Mouse (Mus musculus) MEL (cell line): Measurements from ENCODE around the gene Slc4a4. TPM values are rescaled to one million over a fixed set of nuclear protein-coding genes. Genes with fewer than 3 reads are reported as not detected.

Experiments used
- DNase-seq: peaks from one replicate; pipeline ENCODE4 v3.0.0; 2011; ENCODE audit warnings: low read depth, low spot score
- H3K27ac ChIP-seq: 2 replicates; pipeline ENCODE4 v1.5.1; 2012; ENCODE audit warnings: low read depth, mild to moderate bottlenecking, control low read depth, low read length, moderate library complexity; ENCODE audit not compliant: control insufficient read depth
- H3K27me3 ChIP-seq, 2 experiments: fragments of 150-350 bp in 1 of 2; sonication (generic) in 1 of 2; 2 replicates each; pipeline ENCODE4 v1.6.1; 2012; ENCODE audit warnings: low read length in 2 of 2, mild to moderate bottlenecking in 2 of 2, improper control_type of control experiment in 1 of 2, moderate library complexity in 1 of 2; ENCODE audit not compliant: insufficient read depth in 2 of 2, control insufficient read depth in 1 of 2
- H3K36me3 ChIP-seq, 2 experiments: 2 replicates each; pipeline ENCODE4 v1.6.1; 2012 to 2014; ENCODE audit warnings: low read length in 2 of 2, improper control_type of control experiment in 1 of 2, inconsistent platforms in 1 of 2, mild to moderate bottlenecking in 1 of 2; ENCODE audit not compliant: insufficient read depth in 2 of 2, control insufficient read depth in 1 of 2
- H3K4me1 ChIP-seq, 2 experiments: fragments of 150-350 bp in 1 of 2; sonication (generic) in 1 of 2; 2 replicates each; pipeline ENCODE4 v1.6.1; 2012; ENCODE audit warnings: low read length in 2 of 2, improper control_type of control experiment in 1 of 2, mild to moderate bottlenecking in 1 of 2; ENCODE audit not compliant: insufficient read depth in 2 of 2, control insufficient read depth in 1 of 2
- H3K4me3 ChIP-seq, 2 experiments: fragments of 150-350 bp in 1 of 2; sonication (generic) in 1 of 2; 2 replicates each; pipeline ENCODE4 v1.5.1; 2012; ENCODE audit warnings: low read depth in 2 of 2, low read length in 2 of 2, mild to moderate bottlenecking in 2 of 2, moderate library complexity in 2 of 2, control low read depth in 1 of 2, improper control_type of control experiment in 1 of 2; ENCODE audit not compliant: control insufficient read depth in 1 of 2, insufficient read depth in 1 of 2
- H3K79me2 ChIP-seq: 2 replicates; pipeline ENCODE4 v1.6.1; 2012; ENCODE audit warnings: mild to moderate bottlenecking, low read length, moderate library complexity; ENCODE audit not compliant: control insufficient read depth, poor library complexity, insufficient read depth
- H3K9ac ChIP-seq: 2 replicates; pipeline ENCODE4 v1.6.1; 2012; ENCODE audit warnings: low read depth, mild to moderate bottlenecking, control low read depth, low read length, moderate library complexity; ENCODE audit not compliant: control insufficient read depth, poor library complexity, severe bottlenecking
- H3K9me3 ChIP-seq: fragments of 150-350 bp; sonication (generic); replicated peaks from 2 replicates; pipeline ENCODE4 v1.6.1; 2012; ENCODE audit warnings: mild to moderate bottlenecking, low read length, improper control_type of control experiment, moderate library complexity; ENCODE audit not compliant: insufficient read depth
- CHD2 ChIP-seq: IDR thresholded peaks from 2 replicates; pipeline ENCODE4 v1.6.1; 2011; ENCODE audit warnings: low read length, improper control_type of control experiment
- CTCF ChIP-seq, 3 experiments: IDR thresholded peaks in 2 of 3; conservative IDR thresholded peaks in 1 of 3; 2 replicates each; pipeline ENCODE4 v1.5.1; 2011 to 2012; ENCODE audit warnings: low read length in 3 of 3, low read depth in 2 of 3, mild to moderate bottlenecking in 2 of 3, improper control_type of control experiment in 1 of 3, inconsistent platforms in 1 of 3, mixed read lengths in 1 of 3, moderate library complexity in 1 of 3; ENCODE audit not compliant: control insufficient read depth in 1 of 3, insufficient read depth in 1 of 3, poor library complexity in 1 of 3, severe bottlenecking in 1 of 3
- GABPA ChIP-seq: IDR thresholded peaks from 2 replicates; pipeline ENCODE4 v1.6.1; 2012; ENCODE audit warnings: low read depth, mild to moderate bottlenecking, inconsistent platforms, low read length, improper control_type of control experiment, moderate library complexity
- JUND ChIP-seq: IDR thresholded peaks from 2 replicates; pipeline ENCODE4 v1.6.1; 2011; ENCODE audit warnings: low read depth, mild to moderate bottlenecking, improper control_type of control experiment, low read length
- MAZ ChIP-seq: IDR thresholded peaks from 2 replicates; pipeline ENCODE4 v1.6.1; 2012; ENCODE audit warnings: low read depth, mild to moderate bottlenecking, inconsistent platforms, low read length, improper control_type of control experiment
- POLR2A ChIP-seq, 2 experiments: IDR thresholded peaks; 2 replicates each; pipeline ENCODE4 v1.6.1; 2011 to 2012; ENCODE audit warnings: low read length in 2 of 2, mild to moderate bottlenecking in 2 of 2, control low read depth in 1 of 2, improper control_type of control experiment in 1 of 2, low read depth in 1 of 2, moderate library complexity in 1 of 2; ENCODE audit not compliant: control insufficient read depth in 1 of 2, insufficient read depth in 1 of 2, poor library complexity in 1 of 2
- POLR2AphosphoS5 ChIP-seq: IDR thresholded peaks from 2 replicates; pipeline ENCODE4 v1.6.1; 2012; ENCODE audit warnings: low read depth, borderline replicate concordance, mild to moderate bottlenecking, inconsistent platforms, low read length, moderate library complexity, mixed read lengths
- RAD21 ChIP-seq: IDR thresholded peaks from 2 replicates; pipeline ENCODE4 v1.6.1; 2011; ENCODE audit warnings: mild to moderate bottlenecking, low read depth, low read length, improper control_type of control experiment
- TAL1 ChIP-seq: IDR thresholded peaks from 2 replicates; pipeline ENCODE4 v1.6.1; 2012; ENCODE audit warnings: mild to moderate bottlenecking, inconsistent platforms, low read length, moderate library complexity, mixed read lengths
- TBP ChIP-seq: IDR thresholded peaks from 2 replicates; pipeline ENCODE4 v1.8.0; 2011; ENCODE audit warnings: low read depth, low read length, improper control_type of control experiment
- polyA plus RNA-seq, 2 experiments: library from polyadenylated mRNA; stranded (reverse) in 1 of 2; unstranded in 1 of 2; fragments of >175 nt in 1 of 2; fragments of >200 nt in 1 of 2; gene quantifications; 2 replicates each; pipeline versions ENCODE4 v1.2.1 to v1.2.4; 2012; ENCODE audit warnings: low replicate concordance in 2 of 2, low read depth in 1 of 2; ENCODE audit not compliant: insufficient read length in 2 of 2, insufficient read depth in 1 of 2, missing spikeins in 1 of 2
- total RNA-seq: library from RNA; depleted of rRNA; stranded (reverse); fragments of 300-350 nt; gene quantifications from 2 replicates; pipeline ENCODE4 v1.2.3, GENCODE M21; 2012

Slc4a4 gene
- total and polyA plus RNA-seq, 3 experiments: not detected

GRCm38 (mm10) chr5:88968923-88969639, 82.5 kb downstream of the Slc4a4 start:
- Histone ChIP-seq H3K9ac (no peak overlapping the region), H3K4me1 (peaks cover 0 to 3% of the 10 kb centered on the region in 2 experiments; a peak in 2 of 4 replicates), H3K36me3 (peaks cover 0 to 4% of the 10 kb centered on the region in 2 experiments; a peak in 2 of 4 replicates), H3K9me3 (no peaks in the 10 kb centered on the region), H3K79me2 (no peaks in the 10 kb centered on the region), H3K4me3 (no peak overlapping the region), H3K27me3 (no peaks in the 10 kb centered on the region), H3K27ac (no peak overlapping the region)
- no peak for DNase-seq
- TF ChIP-seq GABPA: no peak

GRCm38 (mm10) chr5:88971554-88971953, 84.9 kb downstream of the Slc4a4 start:
- TF ChIP-seq GABPA (no peak), JUND (no peak), CTCF (IDR thresholded peaks at IDR 0.05 in 2 of 3, conservative IDR thresholded peaks at IDR 0.05 in 1 of 3; ENCODE audit: control insufficient read depth in 1 of 3, insufficient read depth in 1 of 3, low read depth in 2 of 3, low read length in 3 of 3, poor library complexity in 1 of 3, severe bottlenecking in 1 of 3) (peak in 1 of 3 experiments; percentile 14; a peak in 1 of 6 replicates), CHD2 (no peak)
- Histone ChIP-seq H3K4me1 (peaks cover 0 to 3% of the 10 kb centered on the region in 2 experiments; a peak in 2 of 4 replicates), H3K4me3 (no peak overlapping the region), H3K79me2 (no peaks in the 10 kb centered on the region), H3K36me3 (peaks cover 0 to 4% of the 10 kb centered on the region in 2 experiments; a peak in 2 of 4 replicates), H3K27ac (no peak overlapping the region), H3K9ac (no peak overlapping the region), H3K9me3 (no peaks in the 10 kb centered on the region), H3K27me3 (no peaks in the 10 kb centered on the region)
- DNase-seq: no peak

GRCm38 (mm10) chr5:88972277-88972676, 85.7 kb downstream of the Slc4a4 start:
- H3K79me2 ChIP-seq: no peaks in the 10 kb centered on the region
- H3K4me1 ChIP-seq: peaks cover 0 to 3% of the 10 kb centered on the region in 2 experiments; a peak in 2 of 4 replicates
- no peak for TF ChIP-seq MAZ
- TF ChIP-seq RAD21: no peak
- no peak for TF ChIP-seq TAL1
- TF ChIP-seq POLR2A (IDR thresholded peaks at IDR 0.05; ENCODE audit: control insufficient read depth in 1 of 2, insufficient read depth in 1 of 2, low read depth in 1 of 2, low read length in 2 of 2, poor library complexity in 1 of 2): no peak
- no peak for TF ChIP-seq TBP
- TF ChIP-seq POLR2AphosphoS5: no peak
- peak; percentile 8 for DNase-seq
- H3K27me3 ChIP-seq: no peaks in the 10 kb centered on the region
- H3K27ac ChIP-seq: no peak overlapping the region
- H3K9me3 ChIP-seq: no peaks in the 10 kb centered on the region
- no peak overlapping the region for H3K9ac ChIP-seq
- peaks cover 0 to 4% of the 10 kb centered on the region in 2 experiments; a peak in 2 of 4 replicates for H3K36me3 ChIP-seq
- H3K4me3 ChIP-seq: no peak overlapping the region
